Comparison of ENCODE assay signal across 13 mouse cellular contexts in genomic region chr2:178155917-178156282, GRCm38 (mm10). TPM values are rescaled to one million over a fixed set of nuclear protein-coding genes. Genes with fewer than 3 reads are reported as not detected.
DNase-seq lines count a peak whose midpoint lies in the region; TF ChIP-seq lines count a peak whose summit lies in the region.
"Had no signal": no experiment of that assay in that cellular context is flagged by ENCODE, and none has a peak within 500 bp of the region (broad histone marks: within the 10 kb centered on the region; RNA-seq: fewer than 3 reads in every experiment).

No protein-coding gene starts in this region.

- H3K27ac ChIP-seq in left cerebral cortex, adult 2 months = peak overlapping the region; percentile 81
- H3K27ac ChIP-seq: embryonic facial prominence, embryonic 15.5 days; forebrain, embryonic 15.5 days; macrophage had no signal

- peak; percentile 51 to 58 for DNase-seq in cerebellum, adult 18-20 months
- no peak for DNase-seq in cerebellum, postnatal 4 days (ENCODE audit: low spot score in 2 of 2)
- no peak for DNase-seq in left cerebral cortex, adult 2 months (ENCODE audit: extremely low spot score in 1 of 2, low spot score in 2 of 2)
- no peak for DNase-seq in left cerebral cortex, postnatal 4 days
- peak; percentile 60 to 82 for DNase-seq in heart, postnatal 14 days
- peak; percentile 53 for DNase-seq in lung, postnatal 36 days
- DNase-seq in spleen, postnatal 10 days (ENCODE audit: low spot score in 2 of 2) = no peak
- DNase-seq in T-cell, adult 2 months (ENCODE audit: low spot score) = no peak
- DNase-seq: kidney, adult 11 months had no signal

- intact Hi-C loops in left cerebral cortex, adult 2 months (cut with DNase I) = loop anchor here (5.0 kb wide), 1 partner anchor 36 kb away; no protein-coding TSS in a partner anchor
- intact Hi-C loops in left cerebral cortex, postnatal 4 days (cut with DNase I) = no loop called here
- intact Hi-C loops in heart, postnatal 14 days (cut with DNase I) = no loop called here

- no peak for TF ChIP-seq CTCF in left cerebral cortex, adult 2 months (IDR thresholded peaks at IDR 0.05)

- no peak overlapping the region for H3K4me3 ChIP-seq in left cerebral cortex, adult 2 months
- H3K4me3 ChIP-seq: embryonic facial prominence, embryonic 15.5 days; forebrain, embryonic 15.5 days had no signal

RNA-seq across cellular contexts. Expression of gene Phactr3, which starts 37.1 kb away (rescaled TPM):
- total RNA-seq in left cerebral cortex, adult 2 months (2021) = 100 to 1,000 TPM; 143 to 156 TPM
- total RNA-seq in left cerebral cortex, postnatal 4 days (2021) = 100 to 1,000 TPM; 128 to 133 TPM
- total RNA-seq in heart, postnatal 14 days (2021) = 1 to 10 TPM; 1.2 to 1.4 TPM
- total RNA-seq: hematopoietic stem cell, adult 5-6 weeks had no signal

Comparison
In these comparisons a context has a peak if more than half of its experiments do, and no peak if none do; other contexts are left out.
1. DNase-seq: peak in cerebellum, adult 18-20 months (2 of 2), heart, postnatal 14 days (2 of 2) and lung, postnatal 36 days (single experiment); none in cerebellum, postnatal 4 days (0 of 2), left cerebral cortex, adult 2 months (0 of 2), left cerebral cortex, postnatal 4 days (single experiment), spleen, postnatal 10 days (0 of 2) and T-cell, adult 2 months (single experiment).
2. RNA of gene Phactr3, which starts 37.1 kb away (total RNA-seq): 143 to 156 TPM in left cerebral cortex, adult 2 months and 128 to 133 TPM in left cerebral cortex, postnatal 4 days; 1.2 to 1.4 TPM in heart, postnatal 14 days; every median in the first group is over 10 times any median in the second.